Mouse (Mus musculus) adrenal gland, adult 8-10 months (tissue): ENCODE results near the gene Ccdc121. TPM values are rescaled to one million over a fixed set of nuclear protein-coding genes. Genes with fewer than 3 reads are reported as not detected.
A peak's percentile ranks its signal among the peaks of the same experiment; 100 is the strongest.

Experiments
- DNase-seq: peaks from one replicate; pipeline ENCODE4 v3.0.0; 2022
- total RNA-seq, 4 experiments: library from RNA; stranded (reverse); gene quantifications; 2 replicates each; pipeline ENCODE4 v1.2.4; 2022

Gene Ccdc121
- total RNA-seq, result under 1 TPM in 1 of 4 experiments, not detected in 3; 0.31 TPM

GRCm38 (mm10) chr1:181511307-181511706 lies at the start of gene Ccdc121:
TSS of gene Ccdc121 (minus strand) at chr1:181511451.
- DNase-seq, result peak; percentile 32

GRCm38 (mm10) chr1:181560325-181560724 lies 49.1 kb upstream of the Ccdc121 start:
- DNase-seq, result no peak

GRCm38 (mm10) chr1:181559655-181560054 lies 48.4 kb upstream of the Ccdc121 start:
- no peak for DNase-seq

DNA sequence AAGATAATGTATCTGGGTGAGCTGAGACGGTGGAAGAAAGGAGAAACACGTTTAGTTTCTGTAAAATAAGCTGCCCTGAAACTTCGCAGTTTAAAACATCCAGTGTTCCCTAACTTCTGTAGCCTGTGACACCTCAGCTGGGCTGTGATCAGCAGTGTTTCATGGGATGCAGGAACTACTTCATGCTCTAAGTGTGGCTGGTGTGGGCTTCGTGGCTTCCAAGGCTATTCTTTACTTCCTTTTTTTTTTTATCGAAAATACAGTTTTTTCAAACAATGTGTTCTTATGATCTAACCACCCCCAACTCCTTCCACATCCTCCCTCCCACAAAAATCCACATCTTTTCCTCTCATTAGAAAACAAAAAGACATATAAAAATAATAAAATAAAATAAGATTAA lies 44.2 kb upstream of the Ccdc121 start:
- no peak for DNase-seq

DNA sequence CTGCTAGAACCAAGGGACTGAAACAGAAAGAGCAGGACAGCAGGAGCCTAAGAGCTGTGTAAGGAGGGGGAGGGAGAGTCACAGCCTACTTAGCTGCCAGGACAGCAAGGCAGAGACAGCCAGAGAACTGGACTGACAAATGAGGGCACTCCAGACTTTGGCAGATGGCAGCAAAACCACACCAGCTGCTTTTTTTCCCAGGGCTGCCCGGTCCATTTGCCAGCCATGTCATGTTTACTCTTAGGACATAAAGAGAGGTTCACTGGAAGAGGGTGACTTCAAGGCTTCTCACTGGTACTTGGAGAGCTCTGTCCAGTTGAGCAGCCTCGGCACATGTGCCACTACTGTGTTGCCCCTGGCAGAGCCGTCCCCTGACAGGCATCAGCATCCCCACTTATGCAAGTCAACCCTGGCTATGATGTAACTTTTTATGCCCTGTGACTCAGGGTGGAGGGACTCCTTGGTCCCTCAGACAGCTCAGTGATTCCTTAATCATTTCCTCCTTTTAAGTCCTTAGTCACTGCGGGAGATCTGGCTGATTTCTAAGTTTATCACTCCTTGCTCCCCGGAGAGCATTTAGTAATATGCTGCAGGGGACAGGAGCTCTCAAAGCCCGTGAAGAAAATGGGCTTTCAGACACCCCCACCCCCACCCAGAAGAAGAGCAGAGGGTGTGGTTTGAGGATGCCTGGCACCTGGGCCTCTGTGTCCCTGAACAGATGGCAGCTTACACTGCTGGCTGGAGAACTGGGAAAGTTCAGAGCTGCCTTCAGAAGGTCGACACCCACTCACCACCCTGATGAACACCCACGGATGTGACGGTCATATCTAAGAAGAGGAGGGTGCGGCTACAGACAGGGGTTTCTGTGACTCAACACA lies 41.5 kb upstream of the Ccdc121 start:
- no peak for DNase-seq

- no peak for DNase-seq
These were observed 39.6 kb upstream of the Ccdc121 start for GRCm38 (mm10) chr1:181550826-181551225.

DNA sequence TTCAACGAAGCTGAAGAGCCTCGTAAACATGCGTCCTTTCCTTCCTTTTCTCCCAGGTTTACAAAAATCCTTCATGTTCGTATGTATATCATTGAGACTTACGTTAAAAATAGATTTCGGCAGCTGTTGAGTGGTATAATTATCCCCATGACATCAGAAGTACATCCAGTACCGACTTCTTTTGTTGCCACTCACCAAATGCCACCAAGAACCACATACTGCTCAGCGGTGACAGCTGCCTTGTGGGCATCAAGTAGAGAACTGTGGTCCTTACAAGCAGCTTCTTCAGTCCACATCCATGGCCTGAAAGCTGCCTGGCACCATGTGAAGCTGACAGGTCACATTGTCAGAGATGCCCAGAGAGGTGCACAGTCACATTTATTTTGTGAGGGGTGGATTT lies 38.7 kb upstream of the Ccdc121 start:
- no peak for DNase-seq

DNA sequence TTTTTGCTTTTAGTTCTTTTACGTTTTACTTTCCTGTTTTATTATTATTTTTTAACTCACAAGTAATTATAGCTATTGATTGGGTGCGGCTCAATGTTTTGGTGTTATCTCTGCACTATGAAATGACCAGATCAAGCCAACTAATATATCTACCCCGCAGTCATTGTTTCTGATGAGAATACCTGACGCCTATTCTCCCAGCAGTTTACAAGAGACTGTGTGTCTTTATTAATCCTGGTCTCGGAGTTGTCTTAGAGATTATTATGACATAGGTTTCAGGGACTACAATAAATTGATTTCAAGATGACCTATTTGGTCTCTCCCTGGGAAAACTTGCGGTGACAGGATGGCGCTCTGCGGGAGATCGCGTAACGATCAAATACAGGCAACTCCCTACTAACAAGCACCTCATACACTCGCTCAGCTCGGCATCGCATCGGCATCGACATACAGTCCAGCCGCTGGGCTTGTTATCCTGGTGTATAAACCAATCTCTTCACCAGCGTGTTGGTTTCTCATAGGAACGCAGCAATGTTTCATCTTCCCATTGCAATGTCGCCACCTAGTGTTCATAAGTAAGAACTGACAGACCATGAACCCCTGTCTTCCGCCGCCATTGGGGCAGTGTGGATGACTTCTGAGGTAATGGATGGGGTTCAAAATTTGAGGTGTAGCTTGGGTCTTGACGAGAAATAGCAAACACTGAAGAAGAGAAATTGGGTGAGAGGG lies 34.0 kb upstream of the Ccdc121 start:
- no peak for DNase-seq

- no peak for DNase-seq
These were observed 32.6 kb upstream of the Ccdc121 start for GRCm38 (mm10) chr1:181543711-181544383.

GRCm38 (mm10) chr1:181539846-181540769 lies 28.9 kb upstream of the Ccdc121 start:
- no peak for DNase-seq

DNA sequence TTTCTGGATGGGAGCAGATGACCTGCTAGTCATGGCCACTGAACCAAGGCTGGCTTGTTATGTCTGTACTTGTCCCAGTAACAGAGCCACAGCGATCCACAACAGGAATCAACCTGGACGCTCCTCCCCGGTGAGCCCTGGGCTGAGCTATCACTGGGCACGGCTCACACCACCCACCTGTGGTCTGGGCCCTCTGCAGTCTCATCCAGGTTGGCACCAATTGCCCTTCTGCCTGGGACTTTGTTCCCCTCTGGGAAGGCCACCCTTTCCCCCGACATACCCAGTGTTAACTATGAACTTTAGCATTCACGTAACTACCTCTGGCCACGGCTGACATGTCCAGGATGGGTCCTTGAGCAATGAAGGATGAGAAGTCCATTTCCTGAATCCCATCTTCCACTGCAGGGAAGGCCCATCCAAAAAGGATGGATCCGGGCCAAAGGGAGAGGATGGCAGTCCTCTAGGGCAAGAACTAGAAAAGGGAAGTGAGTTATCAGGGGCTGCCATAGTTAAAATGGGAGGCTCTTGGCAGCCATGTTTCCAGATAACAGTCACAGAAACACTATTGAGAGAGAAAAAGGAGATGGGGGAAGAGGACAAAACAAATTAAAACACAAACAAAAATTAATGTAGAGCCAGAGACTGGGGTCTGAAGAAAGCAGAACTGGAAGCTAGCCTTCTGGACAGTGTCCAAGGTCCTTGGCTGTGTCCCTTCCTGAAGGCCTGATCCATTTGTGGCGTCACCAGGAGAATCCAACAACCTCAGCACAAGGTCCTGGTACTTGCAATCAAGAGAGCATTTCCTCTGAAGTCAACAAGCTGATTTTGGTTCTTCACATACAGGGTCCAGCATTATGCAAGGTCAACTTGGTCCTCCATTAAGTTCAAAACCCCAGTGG lies 26.6 kb upstream of the Ccdc121 start:
- DNase-seq, result no peak

- DNase-seq, result peak; percentile 53
These were observed 24.1 kb upstream of the Ccdc121 start for GRCm38 (mm10) chr1:181535165-181535873.

DNA sequence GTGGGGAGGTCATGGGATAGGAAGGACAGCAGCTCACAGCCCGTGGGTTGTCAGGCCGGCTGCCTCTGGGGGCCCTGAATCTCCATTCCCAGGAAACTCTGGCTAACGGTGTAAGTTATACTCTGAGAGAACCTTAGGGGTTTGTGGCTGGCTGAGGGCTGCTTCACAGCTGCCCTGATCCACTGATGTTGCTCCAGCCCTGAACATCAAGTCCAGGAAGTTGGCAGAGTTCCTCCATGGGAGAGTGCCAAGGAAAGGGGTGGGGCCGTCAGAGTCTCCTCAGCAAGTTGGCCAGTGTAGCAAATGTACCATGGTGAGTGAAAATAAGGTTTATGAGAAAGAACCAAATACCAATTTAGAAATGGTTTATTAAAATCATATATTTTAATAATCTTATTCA lies 18.1 kb upstream of the Ccdc121 start:
- peak; percentile 76 for DNase-seq

DNA sequence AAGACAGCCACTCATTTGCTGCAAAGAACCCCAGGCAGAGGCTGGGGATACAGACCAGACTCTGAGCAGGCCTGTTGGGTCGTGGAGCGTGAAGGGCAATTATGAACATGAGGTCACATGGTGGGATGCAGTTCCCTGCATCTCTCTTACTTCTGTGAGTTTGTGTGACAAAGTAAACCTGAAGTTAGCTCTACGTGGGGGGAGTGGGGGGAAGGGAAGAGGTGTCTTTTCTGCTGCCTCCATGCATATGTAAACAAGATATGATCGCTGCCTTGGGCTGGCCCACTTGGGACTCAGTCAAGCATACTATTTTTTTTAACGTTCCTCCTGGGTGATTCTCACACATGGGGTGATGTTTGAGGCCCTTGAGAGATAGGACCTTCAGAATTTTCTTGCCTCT lies 14.7 kb upstream of the Ccdc121 start:
- DNase-seq, result no peak

DNA sequence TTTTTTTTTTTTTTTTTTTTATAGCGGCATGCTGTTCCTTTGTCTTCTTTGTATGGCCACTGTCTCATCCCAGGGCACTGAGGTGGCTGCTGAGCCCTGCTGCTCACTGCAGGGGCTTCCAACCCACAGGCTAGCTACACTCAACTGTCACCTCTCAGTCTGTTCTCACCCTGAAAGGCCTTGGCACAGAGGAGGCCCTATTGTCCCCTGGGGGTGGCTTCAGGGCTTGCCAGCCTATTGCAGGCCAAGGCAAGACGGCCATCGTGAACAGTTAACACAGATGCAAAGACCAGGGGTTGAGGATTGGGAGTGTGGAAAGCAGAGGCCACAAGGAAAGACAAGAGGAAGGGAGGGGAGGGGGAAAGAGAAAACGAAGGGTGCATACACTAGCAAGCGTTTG lies 12.6 kb upstream of the Ccdc121 start:
- no peak for DNase-seq

GRCm38 (mm10) chr1:181521401-181522091 lies 10.3 kb upstream of the Ccdc121 start:
- DNase-seq, result no peak

DNA sequence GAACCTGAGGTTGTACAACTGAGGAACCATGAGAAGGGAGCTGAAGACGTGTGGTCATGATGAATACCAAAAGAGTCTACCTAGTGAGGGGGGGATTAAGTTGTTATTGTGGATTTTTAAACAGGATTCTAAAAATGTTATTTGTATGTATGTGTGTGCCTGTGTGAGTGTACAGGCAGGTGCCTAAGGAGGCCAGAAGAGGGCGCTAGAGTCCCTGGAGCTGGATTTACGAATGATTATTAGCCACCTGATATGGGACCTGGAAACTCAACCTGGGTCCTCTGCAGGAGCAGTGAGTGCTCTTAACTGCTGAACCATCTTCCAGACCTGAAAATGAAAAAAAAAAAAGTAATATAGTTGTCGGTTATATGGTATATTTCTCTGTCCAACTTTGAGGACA lies 7.9 kb upstream of the Ccdc121 start:
- no peak for DNase-seq

GRCm38 (mm10) chr1:181518046-181518445 lies 6.8 kb upstream of the Ccdc121 start:
- no peak for DNase-seq

- DNase-seq, result no peak
These were observed 1.3 kb upstream of the Ccdc121 start for GRCm38 (mm10) chr1:181512430-181513129.
